Mouse (Mus musculus): Measurements from ENCODE around the gene Rprd2. TPM values are rescaled to one million over a fixed set of nuclear protein-coding genes. Genes with fewer than 3 reads are reported as not detected.
"Not testable (repeated sequence)": the region's sequence is repeated elsewhere in the genome, so short reads cannot be mapped to it uniquely, and the experiment has no call there.

Rprd2 gene
- 10 to 100 TPM; 43.9 to 50.6 TPM for total RNA-seq (2021)
- long read RNA-seq, experiment 1, transcript Rprd2-202 (9 exons, 3,298 nt) = major isoform, 8 of 17 reads
- long read RNA-seq, experiment 1, partial matches to known transcripts = 4 of 17 reads
- long read RNA-seq, experiment 1, other reads (novel, unspliced or antisense) = 5 of 17 reads
- long read RNA-seq, experiment 2, partial matches to known transcripts = 2 of 12 reads
- long read RNA-seq, experiment 2, other reads (novel, unspliced or antisense) = 6 of 12 reads

DNA sequence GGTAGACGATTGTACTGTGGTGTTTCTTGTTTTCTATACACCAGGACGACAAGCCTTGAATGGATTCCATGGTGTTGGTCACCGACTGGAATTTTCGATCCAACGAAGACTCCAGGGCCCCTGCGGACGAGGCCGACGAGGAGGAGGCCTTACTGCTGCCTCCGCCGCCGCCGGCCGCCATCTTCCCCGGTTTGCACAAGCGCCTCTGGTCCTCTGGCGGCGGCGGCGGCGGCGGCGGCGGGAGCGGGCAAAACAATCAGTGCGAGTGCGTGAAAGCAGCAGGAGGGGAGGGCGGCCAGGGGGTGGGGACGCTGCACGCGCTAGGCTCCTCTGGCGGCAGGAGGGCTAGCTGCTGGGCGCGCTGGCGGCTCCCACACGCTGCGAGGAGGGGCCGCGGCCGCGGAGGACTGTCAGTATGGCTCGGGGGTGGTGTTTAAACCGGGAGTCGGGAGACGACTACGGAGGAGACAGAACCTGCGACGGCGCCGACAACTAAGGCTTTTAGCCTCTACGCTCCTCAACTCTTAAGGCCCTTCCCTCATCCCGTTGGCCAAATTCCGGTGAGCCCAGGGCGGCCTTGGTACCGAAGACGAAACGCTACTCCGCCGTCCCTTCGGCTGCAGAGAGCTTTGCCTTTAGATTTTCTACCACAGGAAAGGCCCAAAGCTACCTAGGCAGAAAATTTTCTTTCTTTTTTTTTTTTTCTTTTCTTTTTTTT is at the start of gene Rprd2:
Rprd2 (minus strand) TSS at position 293 of the 718 bp plus-strand sequence.
- DNase-seq = peak; percentile 85

DNA sequence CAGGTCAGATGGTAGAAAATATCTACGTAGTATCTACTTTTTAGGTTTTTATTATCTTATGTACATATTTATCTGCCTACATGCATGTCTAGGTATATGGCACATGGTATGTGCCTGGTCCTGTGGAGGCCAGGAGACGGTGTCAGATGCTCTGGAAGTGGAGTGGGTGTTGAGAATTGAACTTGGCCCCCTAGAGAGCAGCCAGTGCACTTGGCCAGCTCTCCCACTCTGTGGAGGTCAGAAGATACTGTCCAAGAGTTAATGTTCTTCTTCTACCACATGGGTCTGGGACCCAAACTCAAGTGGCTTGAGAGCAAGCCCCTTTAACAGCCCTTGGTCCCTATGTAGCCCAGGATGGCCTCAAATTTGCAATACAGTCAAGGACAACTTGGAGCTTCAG is 48.7 kb upstream of the Rprd2 start:
- DNase-seq = no peak

DNA sequence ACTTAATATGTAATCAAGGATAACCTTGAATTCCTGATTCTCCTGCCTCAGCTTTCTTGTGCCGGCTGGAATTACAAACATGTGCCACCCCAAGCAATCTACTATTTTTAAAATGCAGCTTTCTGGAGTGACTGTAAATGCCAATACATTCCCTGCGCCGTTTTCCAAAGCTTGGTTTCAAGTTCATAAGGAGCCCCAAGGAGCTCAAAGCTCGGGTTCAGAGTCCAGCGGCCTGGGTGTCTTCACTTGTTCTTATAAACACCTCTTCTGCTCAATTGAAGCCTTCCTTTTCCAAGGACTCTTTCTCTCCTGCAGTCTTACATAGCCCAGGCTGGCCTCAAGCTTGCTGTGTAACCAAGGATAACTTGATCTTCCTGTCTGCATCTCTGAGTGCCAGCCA is 47.4 kb upstream of the Rprd2 start:
- no peak for DNase-seq

DNA sequence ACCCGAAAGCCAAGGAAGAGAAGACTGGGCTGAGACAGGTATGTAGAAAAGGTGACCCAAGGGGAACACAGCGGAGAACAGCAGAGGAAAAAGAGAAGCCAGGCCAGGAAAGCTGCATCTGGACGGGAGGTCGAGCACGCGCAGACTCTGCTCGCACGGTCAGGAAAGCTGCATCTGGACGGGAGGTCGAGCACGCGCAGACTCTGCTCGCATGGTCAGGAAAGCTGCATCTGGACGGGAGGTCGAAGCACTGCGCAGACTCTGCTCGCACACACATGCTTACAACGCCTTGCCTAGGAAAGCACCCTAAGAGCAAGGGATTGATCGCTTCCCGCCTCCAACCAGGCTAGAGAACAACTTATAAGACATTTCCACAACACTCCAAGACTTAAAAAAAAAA is 46.9 kb upstream of the Rprd2 start:
- DNase-seq = no peak

DNA sequence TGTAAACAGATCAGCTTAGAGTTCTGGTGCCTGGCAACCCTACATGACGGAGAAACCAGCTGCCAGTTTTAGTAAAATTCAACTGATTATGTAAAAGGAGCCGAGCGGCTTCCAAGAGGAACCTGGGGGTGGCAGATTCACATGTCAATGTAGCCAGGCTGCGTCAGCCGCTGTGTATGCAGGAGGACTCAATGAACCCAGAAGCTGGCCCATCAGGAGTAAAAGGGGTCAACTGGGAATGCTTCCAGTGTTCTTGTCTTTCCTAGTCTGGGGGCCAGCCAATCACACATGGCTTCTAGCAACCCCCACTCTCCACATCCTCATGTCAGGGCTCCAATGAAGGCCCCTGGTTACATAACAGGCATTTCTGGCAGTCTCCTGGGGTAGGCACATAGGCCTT is 46.4 kb upstream of the Rprd2 start:
- DNase-seq = no peak

DNA sequence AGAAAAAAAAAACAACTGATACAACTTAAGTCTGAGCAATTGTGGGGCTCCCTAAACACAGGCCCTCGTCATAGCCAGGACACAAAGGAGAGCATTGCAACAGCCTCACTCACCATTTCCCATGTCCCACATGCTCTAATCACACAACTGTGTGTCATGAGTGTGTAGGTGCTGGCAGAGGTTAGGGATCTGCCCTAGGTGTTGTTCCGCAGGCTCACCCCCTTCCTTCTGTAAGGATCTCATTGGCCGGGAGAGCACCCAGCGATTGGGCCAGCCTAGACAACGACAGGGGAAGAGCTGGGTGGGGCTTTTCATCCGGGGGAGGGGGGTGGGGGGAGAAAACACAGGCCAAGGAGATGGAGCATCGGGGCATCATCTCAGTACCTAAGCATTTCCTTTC is 44.9 kb upstream of the Rprd2 start:
- no peak for DNase-seq

DNA sequence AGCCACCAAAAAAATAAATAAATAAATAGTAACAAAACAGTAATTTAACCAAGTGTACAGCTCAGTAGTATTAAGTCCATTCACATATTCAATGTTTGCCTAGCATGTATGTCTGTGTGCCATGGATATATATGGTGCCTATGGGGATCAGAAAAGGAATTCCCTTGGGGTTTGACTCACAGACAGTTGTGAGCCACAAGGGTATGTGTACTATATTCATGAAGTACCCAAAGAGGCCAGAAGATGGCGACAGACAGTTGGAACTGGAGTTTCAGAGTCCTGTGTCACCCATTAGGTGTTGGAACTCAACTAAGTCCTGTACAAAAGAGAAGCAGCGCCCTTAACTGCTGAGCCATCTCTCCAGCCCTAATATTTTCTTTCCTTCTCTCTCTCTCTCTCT is 43.1 kb upstream of the Rprd2 start:
- peak; percentile 83 for DNase-seq

DNA sequence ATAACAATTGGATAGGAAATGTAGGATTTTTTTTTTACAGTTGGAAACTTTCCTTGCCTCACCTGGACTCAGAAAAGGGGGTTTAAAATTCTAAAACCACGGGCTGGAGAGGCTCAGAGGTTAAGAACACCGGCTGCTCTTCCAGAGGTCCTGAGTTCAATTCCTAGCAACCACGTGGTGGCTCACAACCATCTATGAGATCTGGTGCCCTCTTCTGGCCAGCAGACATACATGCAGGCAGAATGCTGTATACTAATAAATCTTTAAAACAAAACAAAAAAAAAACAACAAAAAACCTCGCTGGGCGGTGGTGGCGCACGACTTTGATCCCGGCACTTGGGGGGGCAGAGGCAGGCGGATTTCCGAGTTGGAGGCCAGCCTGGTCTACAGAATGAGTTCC is 42.6 kb upstream of the Rprd2 start:
- no peak for DNase-seq

DNA sequence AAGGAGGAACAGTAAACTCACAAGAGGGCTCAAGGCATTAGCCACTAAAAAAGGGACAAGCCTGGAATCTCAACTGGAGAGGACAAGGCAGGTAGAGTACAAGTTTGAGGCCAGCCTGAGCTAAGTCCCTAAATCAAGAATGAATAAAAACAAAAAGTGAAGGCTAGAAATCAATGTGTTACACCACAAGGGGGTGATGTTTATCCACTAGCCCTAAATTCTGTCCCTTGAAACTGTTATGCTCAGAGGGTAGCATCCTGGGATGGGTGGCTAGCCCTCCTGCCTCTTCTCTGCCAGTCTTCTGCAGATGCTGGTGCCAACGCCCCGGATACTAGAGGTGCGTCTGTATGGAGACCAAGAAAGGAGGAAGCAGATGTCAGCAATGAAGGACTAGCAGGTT is 41.7 kb upstream of the Rprd2 start:
- DNase-seq = no peak

DNA sequence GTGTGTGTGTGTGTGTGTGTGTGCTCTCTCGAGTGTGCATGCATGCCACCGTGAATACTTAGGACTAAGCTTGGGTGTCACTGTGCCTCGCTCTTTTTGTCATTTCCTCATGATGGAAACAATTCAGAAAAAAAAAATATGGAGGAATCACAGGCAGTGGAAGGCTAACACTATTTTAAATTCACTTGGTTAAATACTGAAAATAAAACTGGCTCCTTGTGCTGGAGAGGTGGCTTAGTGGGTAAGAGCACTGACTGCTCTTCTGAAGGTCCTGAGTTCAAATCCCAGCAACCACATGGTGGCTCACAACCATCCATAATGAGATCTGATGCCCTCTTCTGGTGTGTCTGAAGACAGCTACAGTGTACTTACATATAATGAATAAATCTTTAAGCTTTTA is 39.6 kb upstream of the Rprd2 start:
- not testable (repeated sequence) for DNase-seq

DNA sequence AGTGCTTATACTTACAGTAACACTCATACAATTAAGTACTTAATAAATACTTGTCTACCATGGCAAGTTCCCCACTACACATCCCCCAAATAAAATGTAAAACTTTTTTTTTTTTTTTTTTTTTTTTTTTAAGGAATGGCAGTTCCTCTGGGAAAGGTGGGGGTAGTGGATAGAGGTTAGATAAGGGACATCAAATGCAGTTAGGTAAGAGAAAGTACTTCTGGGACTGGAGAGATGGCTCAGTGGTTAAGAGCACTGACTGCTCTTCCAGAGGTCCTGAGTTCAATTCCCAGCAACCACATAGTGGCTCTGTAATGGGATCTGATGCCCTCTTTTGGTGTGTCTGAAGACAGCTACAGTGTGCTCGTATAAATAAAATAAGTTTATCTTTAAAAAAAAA is 38.4 kb upstream of the Rprd2 start:
- DNase-seq = not testable (repeated sequence)

DNA sequence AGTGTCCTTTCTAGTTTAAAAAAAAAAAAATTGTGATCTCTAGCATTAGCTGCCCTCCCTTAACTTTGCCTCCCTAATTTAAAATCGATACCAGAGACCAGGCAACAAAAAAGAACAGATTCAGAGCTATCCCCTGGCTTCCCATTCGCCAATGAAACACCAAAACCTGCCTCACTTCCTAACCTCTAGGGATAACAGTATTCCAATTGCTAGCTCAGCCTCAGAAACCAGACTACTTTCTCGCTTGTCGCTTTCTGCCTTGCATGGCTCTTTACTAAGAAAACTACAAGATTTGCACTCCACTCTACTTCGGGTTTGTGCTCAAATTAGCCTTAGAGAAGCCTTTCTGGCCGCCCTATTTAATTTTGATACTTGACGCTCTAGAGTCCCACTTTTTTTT is 37.5 kb upstream of the Rprd2 start:
- DNase-seq = no peak

DNA sequence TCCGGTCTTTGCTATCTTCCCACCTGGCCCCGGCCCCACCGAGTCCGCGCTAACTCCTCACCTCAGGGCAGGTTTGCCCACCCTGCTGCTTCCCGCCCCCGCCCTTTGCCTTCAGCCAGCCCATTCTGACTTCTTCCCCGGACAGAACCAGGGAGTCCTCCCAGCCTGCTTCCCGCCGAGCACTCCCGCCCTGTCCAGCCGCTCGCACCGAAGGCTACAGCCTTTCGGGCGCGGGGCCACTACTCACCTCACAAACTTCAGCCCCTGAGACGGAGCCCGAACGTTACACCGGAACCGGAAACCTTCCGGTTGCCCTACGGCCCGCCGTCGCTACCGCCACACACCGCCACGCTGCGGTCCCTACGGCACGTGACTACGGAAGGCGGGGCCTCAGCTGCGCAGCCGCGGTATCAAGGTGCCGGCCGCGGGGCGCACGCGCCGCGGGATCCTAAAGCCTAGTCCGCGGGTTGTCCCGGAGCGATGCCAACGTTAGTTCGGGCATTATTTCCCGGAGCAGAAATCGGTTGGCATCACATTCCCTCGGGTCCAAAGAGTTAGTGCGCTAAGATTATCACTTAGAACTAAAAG is 36.9 kb upstream of the Rprd2 start, which contains the start of gene Prpf3:
Prpf3 (minus strand) TSS at position 384 of the 588 bp plus-strand sequence.
- DNase-seq = peak; percentile 98

DNA sequence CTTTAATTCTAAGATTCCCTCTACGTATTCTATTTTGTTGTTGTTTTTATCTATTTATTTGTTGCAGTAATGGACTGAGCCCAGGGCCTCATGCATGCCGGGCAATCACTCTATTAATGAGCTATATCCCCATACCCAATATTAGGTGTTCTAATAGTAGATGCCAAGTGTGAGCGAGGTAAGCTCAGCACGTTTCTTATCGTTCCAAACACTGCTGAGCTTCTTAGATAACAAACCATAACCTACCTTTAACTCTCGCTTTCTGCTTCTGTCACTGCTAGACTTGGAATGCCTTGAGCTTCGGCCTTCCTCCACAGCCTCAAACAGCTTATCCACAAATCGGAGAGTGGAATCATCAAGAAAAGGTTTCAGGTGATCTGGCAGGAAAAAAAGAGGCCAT is 32.7 kb upstream of the Rprd2 start:
- DNase-seq = no peak

DNA sequence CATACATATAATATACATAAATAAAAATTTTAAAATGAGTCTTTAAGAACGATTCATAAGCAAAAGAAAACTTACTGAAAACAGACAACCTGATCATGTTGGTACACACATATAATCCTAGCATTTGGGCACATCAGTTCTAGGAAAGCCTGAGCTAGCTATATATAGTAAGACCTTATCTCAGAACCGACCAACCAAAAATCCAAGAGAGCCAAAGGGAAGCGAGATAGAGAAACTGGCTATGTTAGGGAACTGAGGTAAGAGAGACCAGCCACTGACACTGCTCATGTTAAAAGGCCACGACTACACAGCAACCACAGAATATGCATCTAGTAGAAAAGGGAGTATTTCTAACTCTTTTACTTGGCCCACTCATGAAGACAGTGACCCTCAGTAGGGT is 31.9 kb upstream of the Rprd2 start:
- DNase-seq = no peak

DNA sequence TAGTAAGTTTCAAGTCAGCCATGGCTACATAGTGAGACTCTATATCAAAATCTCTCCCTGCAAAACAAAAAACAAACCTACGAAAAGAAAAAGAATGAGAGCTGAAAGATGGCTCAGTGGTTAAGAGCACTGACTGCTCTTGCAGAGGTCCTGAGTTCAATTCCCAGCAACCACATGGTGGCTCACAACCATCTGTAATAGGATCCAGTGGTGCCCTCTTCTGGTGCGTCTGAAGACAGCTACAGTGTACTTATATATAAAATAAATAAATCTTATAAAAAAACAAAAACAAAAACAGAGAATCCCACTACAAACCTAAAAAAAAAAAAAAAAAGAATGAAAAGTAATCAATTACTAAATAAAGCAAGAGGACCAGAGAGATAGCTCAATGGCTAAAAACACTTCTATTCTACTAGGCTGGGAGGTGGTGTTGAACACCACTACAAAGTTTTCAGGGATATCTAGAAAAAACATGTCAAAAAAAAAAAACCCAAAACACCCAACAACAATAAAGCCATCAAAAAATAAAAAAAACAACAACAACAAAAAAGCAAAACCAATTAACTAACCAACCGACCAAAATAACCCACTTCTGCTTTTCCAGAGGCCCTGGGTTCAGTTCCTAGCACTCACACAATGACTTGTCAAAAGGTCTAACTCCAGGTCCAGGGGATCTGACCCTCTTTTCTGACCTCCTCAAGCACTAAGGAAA is 24.0 kb upstream of the Rprd2 start:
- DNase-seq = no peak

DNA sequence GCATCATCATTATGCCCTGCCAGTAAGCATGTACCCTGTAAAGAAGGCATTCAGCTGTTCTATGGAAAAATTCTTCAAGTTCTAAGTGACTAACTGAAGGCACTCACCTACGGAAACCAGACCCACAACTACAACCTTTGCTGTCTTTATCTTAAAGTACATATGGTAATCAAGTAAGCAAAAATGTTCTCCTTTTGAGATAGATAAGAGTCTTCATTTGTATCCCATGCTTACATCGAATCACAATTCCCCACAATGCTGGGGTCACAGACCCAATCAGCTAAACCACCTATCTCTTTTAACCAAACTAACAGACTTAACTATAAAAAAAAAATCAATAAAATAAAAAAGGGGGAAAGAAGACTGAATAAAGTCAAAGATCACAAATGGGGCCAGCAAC is 20.6 kb upstream of the Rprd2 start:
- DNase-seq = no peak

DNA sequence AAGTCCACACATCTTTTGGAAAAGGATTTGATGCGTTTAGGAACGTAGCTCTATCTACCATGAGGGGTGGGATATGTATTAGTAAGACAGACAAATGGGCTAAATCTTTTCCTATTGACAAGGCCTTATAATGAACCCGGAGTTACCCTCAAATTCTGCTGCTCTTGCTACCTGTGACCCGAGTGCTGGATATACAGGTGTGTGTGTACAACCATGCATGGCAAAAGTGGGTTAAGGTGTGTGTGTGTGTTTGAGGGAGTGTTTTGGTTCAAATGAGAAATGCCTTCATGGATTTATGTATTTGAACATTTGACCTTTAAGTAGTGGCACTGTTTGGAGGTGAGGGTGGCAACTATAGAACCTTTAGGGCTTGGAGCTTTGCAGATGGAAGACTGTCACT is 10.4 kb upstream of the Rprd2 start:
- DNase-seq = no peak

DNA sequence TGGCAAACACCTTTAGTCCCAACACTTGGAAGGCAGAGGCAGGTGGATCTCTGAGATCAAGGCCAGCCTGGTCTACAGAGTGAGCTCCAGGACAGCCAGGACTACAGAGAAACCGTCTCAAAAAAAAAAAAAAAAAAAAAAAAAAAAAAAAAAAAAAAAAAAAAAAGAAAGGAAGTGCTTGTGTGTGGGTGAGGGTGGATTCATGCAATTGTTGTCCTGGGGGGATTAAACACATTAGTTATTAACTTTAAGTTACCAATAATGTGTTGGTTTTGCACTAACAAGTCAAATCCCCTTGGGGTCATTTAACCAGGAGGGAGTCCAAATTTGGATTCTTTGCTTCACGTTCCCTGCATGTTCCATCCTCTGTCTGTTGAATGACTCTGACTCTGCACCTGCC is 7.6 kb upstream of the Rprd2 start:
- DNase-seq = no peak

DNA sequence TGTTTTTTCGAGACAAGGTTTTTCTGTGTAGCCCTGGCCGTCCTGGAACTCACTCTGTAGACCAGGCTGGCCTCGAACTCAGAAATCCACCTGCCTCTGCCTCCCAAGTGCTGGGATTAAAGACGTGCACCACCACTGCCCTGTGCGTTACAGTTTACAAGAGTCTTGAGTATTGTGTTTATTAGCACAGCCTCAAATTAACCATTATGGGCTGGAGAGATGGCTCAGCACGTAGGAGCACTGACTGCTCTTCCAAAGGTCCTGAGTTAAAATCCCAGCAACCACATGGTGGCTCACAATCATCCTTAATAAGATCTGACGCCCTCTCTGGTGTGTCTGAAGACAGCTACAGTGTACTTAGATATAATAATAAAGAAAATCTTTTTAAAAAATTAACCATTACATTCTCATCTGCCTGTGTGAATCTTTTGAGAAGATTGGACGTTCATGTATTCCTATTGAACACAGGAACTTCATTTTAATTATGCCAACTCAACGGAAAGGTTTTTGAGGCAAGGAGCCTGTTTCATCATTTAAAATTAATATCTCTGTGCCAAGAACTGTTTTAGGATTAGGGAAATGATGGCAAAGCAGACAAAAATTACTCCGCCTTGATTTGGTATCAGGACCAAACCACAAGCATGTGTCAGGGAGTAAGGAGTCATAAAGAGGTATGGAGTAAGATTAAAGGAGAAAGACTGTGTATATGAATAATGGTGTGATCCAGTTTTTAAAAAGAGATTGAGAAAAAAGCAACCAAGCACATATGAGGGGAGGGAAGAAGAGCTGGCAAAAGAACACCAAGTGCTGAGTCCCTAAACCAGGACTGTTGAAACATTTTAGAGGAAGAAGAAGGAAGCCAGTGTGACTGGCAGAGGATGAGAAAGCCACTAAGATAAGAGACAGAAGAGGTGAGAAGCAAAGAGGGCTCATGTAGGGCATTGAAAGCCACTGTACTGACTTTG is 1.7 kb upstream of the Rprd2 start:
- DNase-seq = no peak

DNA sequence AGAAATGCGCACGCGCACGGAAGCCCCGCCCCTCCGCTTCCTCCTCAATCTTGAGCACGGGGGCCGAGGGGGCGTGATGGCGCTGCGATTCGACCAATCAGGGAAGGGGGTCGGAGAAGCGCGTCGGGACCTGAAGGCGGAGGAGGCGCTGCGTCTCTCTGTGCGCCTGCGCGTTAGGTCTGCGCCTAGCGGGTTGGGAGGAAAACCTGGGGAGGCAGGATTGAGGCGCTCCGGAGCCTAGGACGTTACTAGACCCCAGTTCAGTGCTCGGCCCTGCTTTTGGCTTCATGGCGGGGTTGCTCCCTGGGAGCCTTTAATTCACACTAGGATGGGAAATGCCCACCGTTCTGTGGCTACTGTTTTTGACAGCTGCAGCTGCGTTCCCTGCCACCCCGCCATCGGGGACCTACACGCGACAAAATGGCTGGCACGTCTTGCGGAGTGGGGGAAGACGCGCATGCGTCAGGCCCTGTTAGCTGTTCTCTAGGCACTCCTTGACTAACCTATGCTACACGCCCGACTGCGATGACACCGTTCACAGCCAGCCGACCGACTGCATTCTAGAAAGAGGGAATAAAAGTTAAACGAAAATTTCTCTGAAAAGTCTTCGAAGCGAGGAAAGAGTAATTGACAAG is 805 bp upstream of the Rprd2 start:
- DNase-seq = peak; percentile 100
